Mouse (Mus musculus): Measurements from ENCODE around the gene Ahsg. TPM values are rescaled to one million over a fixed set of nuclear protein-coding genes. Genes with fewer than 3 reads are reported as not detected.
"Not testable (repeated sequence)": the region's sequence is repeated elsewhere in the genome, so short reads cannot be mapped to it uniquely, and the experiment has no call there.

The Ahsg gene
- total RNA-seq, 2 experiments from 2014 or later, result 8.6 to 9.8 TPM

GRCm38 (mm10) chr16:22941825-22942476 is 50.9 kb downstream of the Ahsg start:
- not testable (repeated sequence) for DNase-seq

- DNase-seq, result no peak
These were observed 56.3 kb downstream of the Ahsg start for GRCm38 (mm10) chr16:22947371-22947770.

Other genes with a start within 250 kb of the Ahsg start
- gene Dgkg, start 234.1 kb upstream of the Ahsg start, total RNA-seq (2021), result under 1 TPM; 0.71 to 0.72 TPM
- gene Crygs, start 79.7 kb upstream of the Ahsg start, total RNA-seq (2021), result not detected
- gene Tbccd1, start 33.6 kb upstream of the Ahsg start, total RNA-seq (2021), result 10 to 100 TPM in 1 of 2 experiments, 1 to 10 TPM in 1; 9.9 to 11.7 TPM
- 10 to 100 TPM; 68.4 to 69.1 TPM for gene Dnajb11, start 33.4 kb upstream of the Ahsg start, total RNA-seq (2021)
- gene Fetub, start 27.1 kb downstream of the Ahsg start, total RNA-seq (2021), result not detected
- not detected for gene Hrg, start 59.8 kb downstream of the Ahsg start, total RNA-seq (2021)
- not detected for gene Kng2, start 138.2 kb downstream of the Ahsg start, total RNA-seq (2021)
- under 1 TPM; 0.18 to 0.45 TPM for gene Kng1, start 166.6 kb downstream of the Ahsg start, total RNA-seq (2021)
- 100 to 1,000 TPM; 206 to 231 TPM for gene Eif4a2, start 216.2 kb downstream of the Ahsg start, total RNA-seq (2021)
- 10 to 100 TPM; 34.9 to 37.4 TPM for gene Rfc4, start 236.5 kb downstream of the Ahsg start, total RNA-seq (2021)

Measured in heart, postnatal 4 days (tissue).